Mouse (Mus musculus): ENCODE results near the gene Aldh1a7.
"Not testable (repeated sequence)": the region's sequence is repeated elsewhere in the genome, so short reads cannot be mapped to it uniquely, and the experiment has no call there.

The Aldh1a7 gene

DNA sequence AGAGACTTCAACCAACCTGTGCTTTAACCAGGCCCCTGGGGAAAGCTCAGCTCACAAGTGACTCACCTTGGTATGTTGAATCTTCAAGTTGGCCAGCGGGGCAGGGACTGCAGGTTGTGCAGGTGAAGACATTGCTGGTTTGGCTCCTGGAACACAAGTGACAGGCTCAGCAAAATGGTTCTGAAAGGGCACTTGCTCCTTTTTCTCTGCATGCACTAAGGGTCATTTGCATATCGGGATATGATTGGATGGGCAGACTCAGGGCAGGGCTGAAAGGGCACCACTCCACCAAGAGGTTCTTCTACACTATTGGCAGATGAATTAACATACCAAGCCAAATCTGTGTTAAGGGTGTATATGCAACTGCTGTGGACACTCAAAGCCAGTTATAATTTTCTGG is at the start of gene Aldh1a7:
Aldh1a7 (minus strand) TSS at position 182 of the 400 bp plus-strand sequence.
- DNase-seq (ENCODE audit: low read depth, low spot score) = no peak

- DNase-seq (ENCODE audit: low read depth, low spot score) = no peak
Observed at GRCm38 (mm10) chr19:20775681-20776080, 48.3 kb upstream of the Aldh1a7 start.

DNA sequence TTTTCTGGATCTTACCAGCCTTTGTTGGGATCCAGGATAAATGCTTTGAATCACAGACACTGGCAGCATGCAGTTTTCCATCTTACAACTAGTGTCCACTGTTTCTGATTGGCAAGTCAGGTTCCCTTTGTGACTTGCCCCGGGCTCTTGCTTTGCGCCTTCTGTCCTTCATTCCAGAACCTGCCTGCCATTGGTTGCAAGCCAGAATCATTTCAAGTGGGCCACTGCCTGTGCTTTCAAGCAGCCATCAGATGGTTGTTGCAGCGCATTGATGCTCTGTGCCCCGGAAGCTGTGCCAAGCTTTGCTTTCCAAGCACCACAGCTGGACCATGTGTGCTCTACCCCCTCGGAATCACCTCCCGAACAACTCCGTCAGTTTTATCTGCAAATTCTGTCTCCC is 46.6 kb upstream of the Aldh1a7 start:
- no peak for DNase-seq (ENCODE audit: low read depth, low spot score)

- DNase-seq (ENCODE audit: low read depth, low spot score) = no peak
Observed at GRCm38 (mm10) chr19:20764214-20764613, 36.9 kb upstream of the Aldh1a7 start.

DNA sequence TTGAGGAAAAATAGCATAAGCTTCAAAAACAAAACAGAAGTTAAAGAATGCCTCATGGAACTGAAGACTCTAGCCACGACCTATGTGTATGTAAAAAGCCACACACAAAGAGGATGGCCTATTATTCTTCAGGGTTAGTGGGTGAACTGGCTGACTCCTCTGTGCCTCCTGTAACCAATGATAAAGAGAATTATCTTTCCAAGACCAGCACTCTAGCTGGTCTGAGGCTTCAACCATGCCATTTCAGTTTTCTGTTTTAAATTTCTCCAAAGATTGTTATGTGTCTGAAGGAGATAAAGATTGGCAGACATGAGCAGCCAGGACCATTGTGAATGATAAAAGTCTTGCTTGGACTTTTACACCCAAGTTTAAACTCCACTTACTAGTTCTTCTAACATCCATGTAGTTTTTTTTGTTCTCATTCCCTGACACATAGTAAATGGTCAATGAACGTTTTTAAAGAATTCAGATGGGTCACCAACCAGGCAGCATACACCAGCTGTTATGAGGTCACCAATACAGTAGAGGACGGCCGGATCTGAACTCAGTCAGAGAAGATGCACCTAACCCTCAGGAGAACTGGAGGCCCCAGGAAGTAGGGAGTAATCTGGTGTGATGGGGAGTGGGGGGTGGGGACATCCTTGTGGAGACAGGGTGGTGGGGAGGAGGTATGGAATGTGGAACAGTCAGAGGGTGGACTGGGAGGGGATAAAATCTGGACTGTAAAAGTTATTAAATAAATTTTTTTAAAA is 34.5 kb upstream of the Aldh1a7 start:
- no peak for DNase-seq (ENCODE audit: low read depth, low spot score)

GRCm38 (mm10) chr19:20761119-20761518 is 33.8 kb upstream of the Aldh1a7 start:
- no peak for DNase-seq (ENCODE audit: low read depth, low spot score)

DNA sequence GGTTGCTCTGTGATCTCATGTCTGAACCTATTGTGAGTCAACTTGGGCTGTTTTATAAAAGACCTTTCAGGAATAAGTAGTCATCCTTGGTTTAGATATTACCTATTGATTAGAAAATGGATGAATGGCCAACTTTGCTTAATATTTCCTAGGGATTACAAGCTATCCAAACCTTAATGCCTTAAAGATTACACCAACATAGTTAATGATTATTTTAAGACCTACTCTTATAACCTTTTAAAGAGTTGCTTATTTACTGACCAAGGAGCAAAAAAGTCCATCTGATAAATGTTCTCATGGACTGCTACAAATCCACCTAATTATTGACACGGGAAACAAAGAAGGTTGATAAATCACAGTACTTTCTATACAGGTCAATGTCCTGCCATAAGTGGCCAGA is 17.3 kb upstream of the Aldh1a7 start:
- DNase-seq (ENCODE audit: low read depth, low spot score) = no peak

- DNase-seq (ENCODE audit: low read depth, low spot score) = no peak
Observed at GRCm38 (mm10) chr19:20728278-20728677, 916 bp upstream of the Aldh1a7 start.

DNA sequence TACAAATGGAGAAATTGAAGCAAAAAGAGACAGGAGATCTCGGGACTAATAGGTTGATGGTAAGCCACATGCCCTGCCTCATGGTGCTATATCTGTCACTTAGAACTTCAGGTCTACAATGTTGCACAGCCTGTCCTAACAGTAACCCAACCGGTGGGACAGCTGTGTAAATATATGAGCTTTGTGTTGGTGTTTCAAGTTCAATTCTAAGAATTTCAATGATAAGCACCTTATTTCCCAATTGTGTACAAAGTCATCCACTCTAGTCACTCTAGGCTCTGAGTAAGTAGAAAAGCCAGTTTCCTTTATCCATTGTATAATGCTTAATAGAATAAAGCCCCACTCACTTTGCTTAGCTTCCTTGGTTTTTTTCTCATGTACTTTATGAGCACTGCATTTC is 4.4 kb downstream of the Aldh1a7 start:
- no peak for DNase-seq (ENCODE audit: low read depth, low spot score)

DNA sequence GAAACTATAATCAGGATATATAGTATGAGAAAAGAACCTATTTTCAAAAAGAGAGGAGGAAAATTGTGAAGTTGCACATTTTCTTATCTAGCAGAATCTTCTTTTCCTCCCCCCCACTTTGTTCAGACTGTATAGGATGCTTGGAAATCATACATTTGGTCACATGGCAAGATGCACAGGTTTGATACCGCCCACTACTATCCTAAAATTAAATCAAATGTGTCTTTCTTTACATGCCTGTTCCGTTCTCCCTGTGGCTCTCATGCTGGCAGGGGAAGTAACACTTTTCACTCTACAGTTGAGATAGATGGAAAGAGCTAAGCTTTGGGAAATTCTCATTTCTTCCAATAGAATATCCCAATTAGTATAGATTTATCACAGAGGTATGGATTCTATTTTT is 7.1 kb downstream of the Aldh1a7 start:
- DNase-seq (ENCODE audit: low read depth, low spot score) = no peak

- DNase-seq (ENCODE audit: low read depth, low spot score) = no peak
Observed at GRCm38 (mm10) chr19:20715617-20716016, 11.7 kb downstream of the Aldh1a7 start.

GRCm38 (mm10) chr19:20715093-20715492 is 12.3 kb downstream of the Aldh1a7 start:
- DNase-seq (ENCODE audit: low read depth, low spot score) = no peak

GRCm38 (mm10) chr19:20714543-20714942 is 12.8 kb downstream of the Aldh1a7 start:
- no peak for DNase-seq (ENCODE audit: low read depth, low spot score)

DNA sequence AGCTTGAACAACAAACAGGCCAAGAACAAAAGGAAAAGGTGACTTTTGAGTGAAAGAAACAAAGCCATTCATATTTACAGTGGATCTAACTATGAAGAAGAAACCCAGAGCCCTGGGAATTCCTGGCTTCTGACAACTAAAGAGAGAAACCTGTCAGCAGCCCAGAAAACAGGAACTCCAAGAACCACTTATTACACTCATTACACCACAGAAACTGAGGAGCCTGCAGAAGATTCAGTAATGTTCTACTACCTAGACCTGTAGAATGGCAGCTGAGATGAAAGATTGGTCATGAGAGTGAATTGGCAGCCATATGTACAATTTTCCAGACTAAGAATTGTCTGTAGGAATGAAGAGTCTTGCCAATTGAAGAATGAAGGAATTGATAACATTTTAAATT is 20.2 kb downstream of the Aldh1a7 start:
- no peak for DNase-seq (ENCODE audit: low read depth, low spot score)

- no peak for DNase-seq (ENCODE audit: low read depth, low spot score)
Observed at GRCm38 (mm10) chr19:20706747-20707146, 20.6 kb downstream of the Aldh1a7 start.

GRCm38 (mm10) chr19:20702074-20702473 is 25.3 kb downstream of the Aldh1a7 start:
- DNase-seq (ENCODE audit: low read depth, low spot score) = no peak

- DNase-seq (ENCODE audit: low read depth, low spot score) = no peak
Observed at GRCm38 (mm10) chr19:20677697-20678355, 49.5 kb downstream of the Aldh1a7 start.

GRCm38 (mm10) chr19:20654141-20654873 is 73.1 kb downstream of the Aldh1a7 start:
- DNase-seq (ENCODE audit: low read depth, low spot score) = no peak

DNA sequence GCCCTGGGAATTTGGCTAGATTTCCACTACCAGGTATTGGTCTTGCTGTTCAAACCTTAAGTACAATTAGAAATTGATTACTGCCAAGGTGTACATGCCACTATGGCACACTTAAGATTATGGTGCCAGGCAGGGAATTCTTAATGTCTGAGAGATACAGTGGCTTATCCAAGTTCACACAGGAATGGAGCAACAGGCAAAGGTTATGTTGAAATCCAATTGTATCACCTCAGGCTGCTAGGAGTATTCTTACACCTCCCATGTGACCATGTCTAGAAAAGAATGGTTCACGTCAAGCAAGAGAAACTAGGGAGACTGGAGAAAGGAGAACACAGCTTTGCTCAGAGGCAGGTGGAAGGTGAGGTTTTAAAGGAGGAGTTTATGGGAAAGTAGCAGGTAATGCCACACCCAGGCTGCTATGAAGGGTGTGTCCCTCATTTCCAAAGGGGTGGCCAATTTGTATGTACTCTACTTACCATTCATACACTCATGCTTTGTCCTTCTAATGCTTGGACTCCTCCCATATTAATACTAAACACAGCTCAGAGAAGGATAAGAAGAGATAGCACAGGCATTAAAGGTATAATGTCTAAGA is 74.2 kb downstream of the Aldh1a7 start:
- no peak for DNase-seq (ENCODE audit: low read depth, low spot score)

DNA sequence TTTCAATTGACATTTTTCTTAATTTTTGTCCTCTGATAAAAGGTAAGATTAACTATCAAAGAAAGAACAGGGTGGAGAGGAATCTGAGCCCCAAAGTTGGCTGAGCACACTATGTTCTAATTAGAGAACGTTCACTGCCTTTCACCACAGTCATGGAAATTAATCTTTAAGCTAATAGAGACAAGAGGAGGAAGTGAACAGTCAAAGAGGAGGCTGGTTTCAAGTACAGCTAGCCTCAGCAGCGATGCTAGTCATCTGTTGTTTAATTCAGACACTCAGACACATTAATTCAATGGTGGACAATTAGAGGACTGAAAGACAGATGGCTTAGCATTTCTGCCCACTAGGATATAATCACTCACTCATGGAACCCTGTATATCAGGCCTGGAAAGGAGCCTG is 77.4 kb downstream of the Aldh1a7 start:
- DNase-seq (ENCODE audit: low read depth, low spot score) = no peak

DNA sequence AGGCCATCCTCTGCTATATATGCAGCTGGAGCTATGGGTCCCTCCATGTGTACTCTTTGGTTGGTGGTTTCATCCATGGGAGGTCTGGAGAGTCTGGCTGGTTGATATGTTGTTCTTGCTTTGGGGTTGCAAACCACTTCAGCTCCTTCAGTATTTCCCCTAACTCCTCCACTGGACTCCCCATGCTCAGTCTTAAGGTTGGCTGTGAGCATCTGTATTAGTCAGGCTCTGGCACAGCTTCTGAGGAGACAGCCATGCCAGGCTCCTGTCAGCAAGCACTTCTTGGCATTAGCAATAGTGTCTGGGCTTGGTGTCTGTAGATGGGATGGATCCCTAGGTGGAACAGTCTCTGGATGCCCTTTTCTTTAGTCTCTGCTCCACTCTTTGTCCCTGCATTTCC is 79.9 kb downstream of the Aldh1a7 start:
- DNase-seq (ENCODE audit: low read depth, low spot score) = not testable (repeated sequence)

GRCm38 (mm10) chr19:20644346-20644745 is 83.0 kb downstream of the Aldh1a7 start:
- DNase-seq (ENCODE audit: low read depth, low spot score) = no peak

All from retina, adult 2 months (tissue).